Mouse (Mus musculus) limb, embryonic 13.5 days (tissue): ENCODE results near the gene Gid4. TPM values are rescaled to one million over a fixed set of nuclear protein-coding genes. Genes with fewer than 3 reads are reported as not detected.

Experiments used
- ATAC-seq: fragments of 200-750 bp; cut with Nextera tagmentation; 2 replicates; pipeline ENCODE4 v1.8.0; 2017; ENCODE audit warnings: low read depth, moderate number of reproducible peaks, moderate TSS enrichment; ENCODE audit not compliant: low FRiP score
- H3K27ac ChIP-seq: fragments of 300-500 bp; sonication (generic); 2 replicates; pipeline ENCODE4 v1.5.1; 2015; ENCODE audit warnings: inconsistent platforms, mild to moderate bottlenecking, moderate library complexity
- H3K27me3 ChIP-seq: fragments of 300-500 bp; sonication (generic); 2 replicates; pipeline ENCODE4 v1.6.1; 2015; ENCODE audit warnings: mild to moderate bottlenecking, inconsistent platforms
- H3K36me3 ChIP-seq: fragments of 300-500 bp; sonication (generic); 2 replicates; pipeline ENCODE4 v1.6.1; 2015; ENCODE audit warnings: inconsistent platforms, mild to moderate bottlenecking, moderate library complexity
- H3K4me1 ChIP-seq: fragments of 300-500 bp; sonication (generic); 2 replicates; pipeline ENCODE4 v1.6.1; 2015; ENCODE audit warnings: inconsistent platforms
- H3K4me2 ChIP-seq: fragments of 300-500 bp; sonication (generic); replicated peaks from 2 replicates; pipeline ENCODE4 v1.6.1; 2015; ENCODE audit warnings: inconsistent platforms, mild to moderate bottlenecking, moderate library complexity
- H3K4me3 ChIP-seq: fragments of 300-500 bp; sonication (generic); 2 replicates; pipeline ENCODE4 v1.5.1; 2015; ENCODE audit warnings: moderate library complexity, mild to moderate bottlenecking, inconsistent platforms
- H3K9ac ChIP-seq: fragments of 300-500 bp; sonication (generic); 2 replicates; pipeline ENCODE4 v1.6.1; 2015; ENCODE audit warnings: mild to moderate bottlenecking, inconsistent platforms
- H3K9me3 ChIP-seq: fragments of 300-500 bp; sonication (generic); 2 replicates; pipeline ENCODE4 v1.6.1; 2016; ENCODE audit warnings: inconsistent platforms
- WGBS: fragments of 180-500 bp; shearing (Covaris S2); methylation state at CpG from one replicate; pipeline ENCODE4 v1.1.7; 2015; 5-methylcytosine and 5-hydroxymethylcytosine counted together
- polyA plus RNA-seq: library from polyadenylated mRNA; unstranded; fragments of >200 nt; fragmentation: Nextera tagmentation; extraction: Ambion mirVana; gene quantifications from 2 replicates; pipeline ENCODE4 v1.2.1, GENCODE M21; 2015

The Gid4 gene
- polyA plus RNA-seq, 1 experiment from 2014 or later: 24.9 TPM

DNA sequence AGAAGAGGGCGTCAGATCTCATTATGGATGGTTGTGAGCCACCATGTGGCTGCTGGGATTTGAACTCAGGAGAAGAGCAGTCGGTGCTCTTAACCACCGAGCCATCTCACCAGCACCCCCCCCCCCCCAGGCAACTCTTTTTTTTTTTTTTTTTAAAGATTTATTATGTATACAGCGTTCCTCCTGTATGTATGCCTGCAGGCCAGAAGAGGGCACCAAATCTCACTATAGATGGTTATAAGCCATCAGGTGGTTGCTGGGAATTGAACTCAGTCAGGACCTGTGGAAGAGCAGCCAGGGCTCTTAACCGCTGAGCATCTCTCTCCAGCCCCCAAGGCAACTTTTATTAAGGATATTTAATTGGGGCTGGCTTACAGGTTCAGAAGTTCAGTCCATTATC is 57.6 kb downstream of the Gid4 start:
- H3K36me3 ChIP-seq: peaks cover 10% of the 10 kb centered on the region
- 0 out of 2 replicates have a peak, but pooled peaks cover 4% of the 10 kb centered on the region for H3K4me1 ChIP-seq
- H3K4me3 ChIP-seq: no peak overlapping the region
- H3K27me3 ChIP-seq: no peaks in the 10 kb centered on the region
- H3K9me3 ChIP-seq: no peaks in the 10 kb centered on the region
- H3K9ac ChIP-seq: no peak overlapping the region
- H3K27ac ChIP-seq: no peak overlapping the region
- ATAC-seq: no peak
- no peak overlapping the region for H3K4me2 ChIP-seq
- WGBS: 78% methylated on average over 5 of the region's 5 CpGs

DNA sequence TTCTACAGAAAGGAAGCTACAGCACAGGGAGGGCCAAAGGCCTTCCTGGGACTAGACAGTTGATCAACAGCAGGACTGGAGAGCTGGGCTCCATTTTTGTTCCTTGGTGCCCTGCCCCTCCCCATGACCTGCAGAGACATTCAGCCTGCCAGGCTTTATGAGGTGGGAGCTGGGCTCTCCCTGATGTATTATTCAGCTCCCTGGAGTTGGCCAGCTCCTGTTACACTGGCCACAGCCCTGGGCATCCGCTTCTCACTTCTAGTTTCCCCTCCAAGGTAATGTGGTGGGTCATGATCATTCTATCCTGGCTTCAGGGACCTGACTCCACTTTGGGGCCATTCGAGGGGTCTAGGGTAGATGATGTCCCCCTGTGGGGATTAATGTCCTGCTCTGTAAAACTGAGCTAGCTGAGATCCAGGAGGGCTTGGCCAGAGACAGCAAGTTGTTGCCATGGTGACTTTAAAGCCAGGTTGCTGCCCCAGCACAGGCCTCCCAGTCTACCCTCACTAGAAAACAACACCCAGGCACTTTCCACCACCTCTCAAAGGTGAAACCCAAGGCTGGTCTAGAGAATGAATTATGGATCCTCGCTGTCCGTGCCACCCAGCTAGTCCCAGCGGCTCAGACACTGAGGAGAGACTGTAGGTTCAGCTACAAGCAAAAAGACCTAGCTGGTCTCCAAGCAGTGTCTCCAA is 58.9 kb downstream of the Gid4 start:
- Histone ChIP-seq H3K36me3 (no peaks in the 10 kb centered on the region), H3K27me3 (no peaks in the 10 kb centered on the region), H3K4me3 (no peak overlapping the region), H3K4me2 (no peak overlapping the region), H3K4me1 (0 out of 2 replicates have a peak, but pooled peaks cover 4% of the 10 kb centered on the region), H3K9me3 (no peaks in the 10 kb centered on the region), H3K9ac (no peak overlapping the region), H3K27ac (no peak overlapping the region)
- WGBS: 79% methylated on average over 5 of the region's 5 CpGs
- no peak for ATAC-seq

DNA sequence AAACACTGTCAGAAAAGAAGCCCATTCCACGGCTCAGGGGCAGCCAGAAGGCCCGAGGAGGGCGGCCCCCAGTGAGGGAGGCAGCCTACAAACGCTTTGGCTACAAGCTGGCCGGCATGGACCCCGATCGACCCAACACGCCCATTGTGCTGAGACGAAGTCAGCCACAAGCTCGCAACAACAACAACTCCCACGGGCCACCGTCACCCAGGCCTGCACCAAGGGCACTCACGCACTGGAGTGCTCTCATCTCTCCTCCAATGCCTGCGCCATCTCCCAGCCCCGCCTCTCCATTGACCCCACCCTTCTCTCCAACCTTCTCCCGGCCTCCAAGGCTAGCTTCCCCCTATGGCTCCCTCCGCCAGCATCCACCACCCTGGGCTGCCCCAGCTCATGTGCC is 61.2 kb downstream of the Gid4 start:
- Histone ChIP-seq H3K4me3 (no peak overlapping the region), H3K9ac (no peak overlapping the region), H3K27ac (no peak overlapping the region), H3K4me1 (0 out of 2 replicates have a peak, but pooled peaks cover 4% of the 10 kb centered on the region), H3K4me2 (peak overlapping the region; percentile 36), H3K27me3 (no peaks in the 10 kb centered on the region), H3K36me3 (no peaks in the 10 kb centered on the region), H3K9me3 (no peaks in the 10 kb centered on the region)
- 35% methylated on average over 17 of the region's 17 CpGs for WGBS
- no peak for ATAC-seq

DNA sequence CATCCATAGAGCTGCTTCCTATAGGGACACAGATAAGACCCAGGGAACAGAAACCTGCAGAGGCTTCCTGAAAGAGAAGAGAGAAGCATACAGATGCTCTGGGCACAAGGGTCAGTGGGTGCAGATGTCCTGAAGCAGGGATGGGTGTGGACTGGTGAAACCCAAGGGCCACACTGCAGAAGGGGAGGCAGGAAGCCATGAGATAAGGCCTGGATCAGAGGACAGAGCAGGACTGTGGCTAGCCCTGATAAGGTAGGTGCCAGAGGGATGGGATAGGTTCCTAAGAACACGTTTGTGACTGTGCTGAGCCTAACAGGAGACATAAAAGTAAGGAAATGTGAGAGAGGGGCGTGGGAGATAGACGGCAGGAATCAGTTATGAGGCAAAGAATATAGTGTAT is 69.3 kb downstream of the Gid4 start:
- ATAC-seq: no peak

DNA sequence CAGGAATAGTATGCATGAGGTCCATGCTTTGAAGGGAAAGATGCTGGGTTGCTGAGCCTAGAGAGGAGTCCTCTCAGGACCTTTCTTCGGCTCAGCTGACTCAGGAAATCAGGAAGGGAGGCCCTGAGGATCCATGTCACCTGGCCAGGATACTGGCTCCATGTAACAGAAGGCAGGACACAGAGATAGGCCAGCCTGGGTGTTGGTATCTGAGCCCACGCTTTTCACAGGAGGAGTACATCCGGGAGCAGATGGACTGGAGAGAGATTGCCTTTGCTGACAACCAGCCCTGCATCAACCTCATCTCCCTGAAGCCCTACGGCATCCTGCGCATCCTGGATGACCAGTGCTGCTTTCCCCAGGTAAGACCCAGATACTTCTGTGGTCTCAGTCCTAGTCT is 75.8 kb downstream of the Gid4 start:
- H3K9me3 ChIP-seq: no peaks in the 10 kb centered on the region
- no peak overlapping the region for H3K9ac ChIP-seq
- H3K4me3 ChIP-seq: no peak overlapping the region
- no peak overlapping the region for H3K27ac ChIP-seq
- no peaks in the 10 kb centered on the region for H3K36me3 ChIP-seq
- no peak for ATAC-seq
- no peak overlapping the region for H3K4me2 ChIP-seq
- H3K27me3 ChIP-seq: no peaks in the 10 kb centered on the region
- WGBS: 77% methylated on average over 5 of the region's 5 CpGs
- H3K4me1 ChIP-seq: no peaks in the 10 kb centered on the region

More for the DNA sequence above, 69.3 kb downstream of the Gid4 start:
- 58% methylated on average over 3 of the region's 3 CpGs for WGBS
- H3K9me3 ChIP-seq: no peaks in the 10 kb centered on the region
- no peaks in the 10 kb centered on the region for H3K4me1 ChIP-seq
- H3K4me3 ChIP-seq: no peak overlapping the region
- no peak overlapping the region for H3K4me2 ChIP-seq
- no peaks in the 10 kb centered on the region for H3K36me3 ChIP-seq
- H3K9ac ChIP-seq: no peak overlapping the region
- H3K27me3 ChIP-seq: no peaks in the 10 kb centered on the region
- no peak overlapping the region for H3K27ac ChIP-seq

DNA sequence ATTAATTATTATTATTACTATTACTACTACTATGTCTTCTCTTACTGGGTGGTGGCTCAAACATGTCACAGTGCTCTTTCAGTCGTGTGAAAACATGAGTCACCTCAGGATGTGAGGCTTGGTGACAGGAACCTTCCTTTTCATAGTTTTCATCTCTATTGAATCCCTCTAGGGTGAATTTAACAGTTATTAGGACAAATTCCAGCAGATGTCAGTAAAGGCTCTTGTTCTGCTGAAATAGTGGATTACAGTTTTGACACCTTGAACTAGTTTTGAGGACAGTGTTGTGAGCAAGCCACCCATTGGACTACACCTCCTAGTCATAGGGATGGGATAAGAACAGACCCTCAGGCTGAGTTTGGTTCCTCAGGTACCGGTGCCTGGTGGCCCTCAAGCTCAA is 78.7 kb downstream of the Gid4 start:
- WGBS: 62% methylated on average over 2 of the region's 2 CpGs
- Histone ChIP-seq H3K36me3 (no peaks in the 10 kb centered on the region), H3K27ac (no peak overlapping the region), H3K9me3 (no peaks in the 10 kb centered on the region), H3K4me3 (no peak overlapping the region), H3K4me2 (no peak overlapping the region), H3K27me3 (no peaks in the 10 kb centered on the region), H3K4me1 (no peaks in the 10 kb centered on the region), H3K9ac (no peak overlapping the region)
- no peak for ATAC-seq

Other genes starting within 250 kb of the Gid4 start
- 64.5 and 65.7 TPM in 2 replicates for gene Srebf1, start 194.6 kb upstream of the Gid4 start, polyA plus RNA-seq
- 26.4 and 27.9 TPM in 2 replicates for gene Tom1l2, start 64.2 kb upstream of the Gid4 start, polyA plus RNA-seq
- gene Drc3, start 63.8 kb upstream of the Gid4 start, polyA plus RNA-seq: 1.0 and 1.5 TPM in 2 replicates
- gene Atpaf2, start 1.3 kb downstream of the Gid4 start, polyA plus RNA-seq: 52.4 and 54.8 TPM in 2 replicates
- gene Drg2, start 37.4 kb downstream of the Gid4 start, polyA plus RNA-seq: 120 and 129 TPM in 2 replicates
- 0.75 and 0.76 TPM in 2 replicates for gene Myo15, start 52.2 kb downstream of the Gid4 start, polyA plus RNA-seq
- 34.4 and 36.7 TPM in 2 replicates for gene Alkbh5, start 119.2 kb downstream of the Gid4 start, polyA plus RNA-seq